Mouse (Mus musculus) limb, embryonic 11.5 days (tissue): ENCODE measurements around the gene Mtmr14. TPM values are rescaled to one million over a fixed set of nuclear protein-coding genes. Genes with fewer than 3 reads are reported as not detected.

Experiments used
- ATAC-seq: fragments of 200-750 bp; cut with Nextera tagmentation; 2 replicates; pipeline ENCODE4 v1.8.0; 2017; ENCODE audit warnings: low read depth; ENCODE audit not compliant: insufficient number of reproducible peaks, low FRiP score, low TSS enrichment
- DNase-seq: peaks from one replicate; pipeline ENCODE4 v3.0.0-alpha.2; 2015; ENCODE audit warnings: low spot score
- H3K27ac ChIP-seq: fragments of 300-500 bp; sonication (generic); replicated peaks from 2 replicates; pipeline ENCODE4 v1.5.1; 2014; ENCODE audit warnings: low read depth, mild to moderate bottlenecking, low read length
- H3K27me3 ChIP-seq: fragments of 300-500 bp; sonication (generic); 2 replicates; pipeline ENCODE4 v1.6.1; 2014; ENCODE audit warnings: mild to moderate bottlenecking, low read length, mixed read lengths; ENCODE audit not compliant: control insufficient read depth, insufficient read depth
- H3K36me3 ChIP-seq: fragments of 300-500 bp; sonication (generic); 2 replicates; pipeline ENCODE4 v1.6.1; 2014; ENCODE audit warnings: mild to moderate bottlenecking, low read length, moderate library complexity, mixed read lengths; ENCODE audit not compliant: control insufficient read depth, insufficient read depth
- H3K4me1 ChIP-seq: fragments of 300-500 bp; sonication (generic); 2 replicates; pipeline ENCODE4 v1.6.1; 2014; ENCODE audit warnings: low read length, mixed read lengths; ENCODE audit not compliant: control insufficient read depth, insufficient read depth
- H3K4me2 ChIP-seq: fragments of 300-500 bp; sonication (generic); 2 replicates; pipeline ENCODE4 v1.6.1; 2014; ENCODE audit warnings: low read depth, mild to moderate bottlenecking, moderate library complexity; ENCODE audit not compliant: severe bottlenecking
- H3K4me3 ChIP-seq: fragments of 300-500 bp; sonication (generic); 2 replicates; pipeline ENCODE4 v1.5.1; 2014; ENCODE audit warnings: low read depth, low read length
- H3K9ac ChIP-seq: fragments of 300-500 bp; sonication (generic); 2 replicates; pipeline ENCODE4 v1.6.1; 2014; ENCODE audit warnings: mild to moderate bottlenecking, low read length
- H3K9me3 ChIP-seq: fragments of 300-500 bp; sonication (generic); 2 replicates; pipeline ENCODE4 v1.6.1; 2016; ENCODE audit warnings: low read length; ENCODE audit not compliant: control insufficient read depth
- WGBS: fragments of 180-500 bp; shearing (Covaris S2); extraction: QIAGEN DNeasy Blood & Tissue Kit; methylation state at CpG from one replicate; pipeline ENCODE4 v1.1.7; 2014; 5-methylcytosine and 5-hydroxymethylcytosine counted together
- polyA plus RNA-seq: library from polyadenylated mRNA; unstranded; fragments of >200 nt; fragmentation: Nextera tagmentation; extraction: Ambion mirVana; gene quantifications from 2 replicates; pipeline ENCODE4 v1.2.1, GENCODE M21; 2014

Mtmr14 gene
- polyA plus RNA-seq, 1 experiment from 2014 or later: 47.2 TPM

DNA sequence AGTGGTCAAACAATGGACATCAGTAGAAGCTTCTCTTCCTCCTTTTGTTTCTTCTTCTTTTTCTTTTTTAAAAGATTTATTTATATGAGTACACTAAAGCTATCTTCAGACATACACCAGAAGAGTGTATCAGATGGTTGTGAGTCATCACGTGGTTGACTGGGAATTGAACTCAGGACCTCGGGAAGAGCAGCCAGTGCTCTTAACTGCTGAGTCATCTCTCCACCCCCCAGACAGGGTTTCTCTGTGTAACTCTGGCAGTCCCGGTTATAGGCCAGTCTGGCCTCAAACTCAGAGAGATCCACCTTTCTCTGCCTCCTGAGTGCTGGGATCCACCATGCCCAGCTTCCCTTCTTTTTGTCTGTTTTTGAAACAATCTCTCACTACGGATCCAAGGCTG, 59.0 kb downstream of the Mtmr14 start:
- Histone ChIP-seq H3K27ac (no peak overlapping the region), H3K4me2 (no peak overlapping the region), H3K4me1 (no peaks in the 10 kb centered on the region), H3K9me3 (no peaks in the 10 kb centered on the region), H3K4me3 (no peak overlapping the region), H3K27me3 (no peaks in the 10 kb centered on the region), H3K9ac (no peak overlapping the region), H3K36me3 (no peaks in the 10 kb centered on the region)
- 74% methylated on average over 4 of the region's 4 CpGs for WGBS
- DNase-seq (no peak), ATAC-seq (no peak)

DNA sequence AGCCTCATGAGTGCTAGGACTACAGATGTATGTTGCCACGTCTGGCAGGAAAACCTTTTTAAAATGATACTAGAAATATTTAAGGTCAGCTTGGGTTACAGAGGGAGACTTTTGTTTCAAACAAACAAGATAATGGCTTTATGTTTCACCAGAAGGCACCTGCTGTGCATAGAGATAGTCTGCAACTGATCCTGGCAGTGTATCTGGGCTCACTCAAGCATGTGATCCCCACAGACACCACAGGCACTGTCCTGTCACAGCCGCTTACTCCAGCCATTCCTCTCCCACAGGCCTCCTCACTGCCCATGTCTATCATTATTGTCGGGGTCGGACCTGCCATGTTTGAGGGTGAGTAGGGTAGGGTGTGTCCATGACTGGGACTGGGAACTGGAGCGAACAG, 63.7 kb downstream of the Mtmr14 start:
- Histone ChIP-seq H3K27ac (no peak overlapping the region), H3K36me3 (no peaks in the 10 kb centered on the region), H3K4me2 (no peak overlapping the region), H3K9me3 (no peaks in the 10 kb centered on the region), H3K4me1 (peaks cover 3% of the 10 kb centered on the region; the same call in 1 of the 2 replicates), H3K27me3 (no peaks in the 10 kb centered on the region), H3K9ac (no peak overlapping the region), H3K4me3 (no peak overlapping the region)
- DNase-seq: no peak
- WGBS: 85% methylated on average over 5 of the region's 5 CpGs
- no peak for ATAC-seq

DNA sequence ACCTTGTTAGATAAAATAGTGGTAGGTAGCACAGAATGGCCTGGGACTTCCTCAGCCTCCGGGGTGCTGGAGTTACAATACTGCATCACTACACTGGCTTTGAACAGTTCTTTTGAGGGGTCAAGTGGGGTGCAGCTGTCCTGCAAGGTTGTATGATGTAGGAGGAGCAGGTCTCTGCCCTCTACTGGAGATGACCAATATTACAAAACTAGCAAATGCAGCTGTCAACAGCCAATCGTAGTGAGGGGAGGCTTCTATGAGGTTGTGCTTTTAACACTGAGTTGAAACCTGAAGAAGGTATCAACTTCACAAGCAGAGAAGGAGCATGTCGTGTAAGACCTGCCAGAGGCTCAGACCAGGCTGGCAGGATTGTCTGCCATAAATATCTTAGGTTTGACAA, 64.6 kb downstream of the Mtmr14 start:
- H3K4me3 ChIP-seq: no peak overlapping the region
- no peaks in the 10 kb centered on the region for H3K27me3 ChIP-seq
- DNase-seq (peak; percentile 33), ATAC-seq (no peak)
- no peaks in the 10 kb centered on the region for H3K9me3 ChIP-seq
- H3K4me2 ChIP-seq: no peak overlapping the region
- WGBS: 34% methylated on average over 3 of the region's 3 CpGs
- no peak overlapping the region for H3K27ac ChIP-seq
- no peaks in the 10 kb centered on the region for H3K36me3 ChIP-seq
- peaks cover 3% of the 10 kb centered on the region; the same call in 1 of the 2 replicates for H3K4me1 ChIP-seq
- no peak overlapping the region for H3K9ac ChIP-seq

DNA sequence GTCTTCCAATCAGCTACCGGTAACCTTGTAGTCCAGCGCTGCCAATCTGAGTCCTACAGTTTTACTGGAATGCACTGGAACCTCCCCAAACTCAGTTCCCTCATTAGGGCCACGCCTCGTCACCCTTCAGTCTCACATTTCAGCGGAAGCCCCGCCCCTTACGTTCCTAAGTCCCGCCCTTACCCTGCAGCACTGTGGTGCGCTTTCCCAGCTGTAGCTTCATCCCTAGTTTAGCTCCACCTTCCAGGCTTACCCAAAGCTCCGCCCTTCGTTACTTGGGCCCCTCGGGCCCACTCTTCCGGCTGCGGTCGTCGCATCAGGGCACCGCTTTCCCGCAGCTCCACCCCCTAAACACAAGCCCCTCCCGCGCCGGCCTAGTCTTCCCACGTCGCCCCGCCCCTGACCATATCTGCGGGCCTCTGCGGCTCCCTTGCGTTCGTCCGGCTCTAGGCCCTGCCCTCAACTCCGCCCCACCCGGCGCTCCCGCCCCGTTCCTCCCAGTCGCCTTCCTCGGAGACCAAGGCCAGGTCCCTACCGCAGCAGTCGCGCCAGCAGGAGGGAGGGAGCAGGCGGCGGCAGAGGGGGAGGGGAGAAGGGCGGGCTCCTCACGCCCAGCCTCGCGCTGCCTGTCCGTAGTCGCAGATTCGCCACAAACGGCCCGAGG, 68.8 kb downstream of the Mtmr14 start:
- peak; percentile 99 for DNase-seq
- peak overlapping the region; percentile 82 for H3K4me2 ChIP-seq
- WGBS: under 1% methylated on average over 50 of the region's 50 CpGs

DNA sequence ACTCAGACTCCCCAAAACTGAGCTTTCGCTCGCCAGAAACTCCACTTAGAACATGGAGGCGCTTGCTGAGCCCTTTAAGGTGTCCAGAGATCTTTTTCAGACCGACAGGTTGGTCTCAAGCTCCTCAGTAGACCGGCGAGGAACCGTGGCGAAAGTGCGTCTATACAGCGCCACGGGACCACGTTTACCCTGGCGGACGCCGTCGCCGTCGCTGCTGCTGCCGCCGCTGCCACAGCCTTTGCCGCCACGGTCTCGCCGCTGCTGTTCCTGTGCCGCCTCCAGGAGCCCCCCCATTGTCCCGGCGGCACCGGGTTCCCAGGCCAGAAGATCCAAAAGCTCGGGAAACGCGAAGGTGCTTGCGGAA, 69.3 kb downstream of the Mtmr14 start, which contains the start of gene Brpf1:
Gene Brpf1 (plus strand): TSS at position 152 of the 364 bp plus-strand sequence.
- H3K4me2 ChIP-seq: peak within 1 kb of the TSS; percentile 82
- H3K9me3 ChIP-seq: no peaks in the 10 kb centered on the region
- peaks cover 11% of the 10 kb centered on the region; the same call in 1 of the 2 replicates for H3K4me1 ChIP-seq
- H3K36me3 ChIP-seq: no peaks in the 10 kb centered on the region; the same call in 1 of the 2 replicates
- ATAC-seq: peak; percentile 42; the same call in 1 of the 2 replicates
- H3K9ac ChIP-seq: peak within 1 kb of the TSS; percentile 83
- H3K27ac ChIP-seq: peak within 1 kb of the TSS; percentile 86
- under 1% methylated on average over 32 of the region's 32 CpGs for WGBS
- peak within 1 kb of the TSS; percentile 93 for H3K4me3 ChIP-seq
- no peaks in the 10 kb centered on the region for H3K27me3 ChIP-seq
- no peak for DNase-seq

More for the DNA sequence above, 68.8 kb downstream of the Mtmr14 start:
- Histone ChIP-seq H3K4me1 (peaks cover 11% of the 10 kb centered on the region; the same call in 1 of the 2 replicates), H3K36me3 (no peaks in the 10 kb centered on the region; the same call in 1 of the 2 replicates), H3K4me3 (peak overlapping the region; percentile 93), H3K9me3 (no peaks in the 10 kb centered on the region), H3K27me3 (no peaks in the 10 kb centered on the region), H3K27ac (peak overlapping the region; percentile 86), H3K9ac (peak overlapping the region; percentile 83)
- peak; percentile 98 for ATAC-seq

DNA sequence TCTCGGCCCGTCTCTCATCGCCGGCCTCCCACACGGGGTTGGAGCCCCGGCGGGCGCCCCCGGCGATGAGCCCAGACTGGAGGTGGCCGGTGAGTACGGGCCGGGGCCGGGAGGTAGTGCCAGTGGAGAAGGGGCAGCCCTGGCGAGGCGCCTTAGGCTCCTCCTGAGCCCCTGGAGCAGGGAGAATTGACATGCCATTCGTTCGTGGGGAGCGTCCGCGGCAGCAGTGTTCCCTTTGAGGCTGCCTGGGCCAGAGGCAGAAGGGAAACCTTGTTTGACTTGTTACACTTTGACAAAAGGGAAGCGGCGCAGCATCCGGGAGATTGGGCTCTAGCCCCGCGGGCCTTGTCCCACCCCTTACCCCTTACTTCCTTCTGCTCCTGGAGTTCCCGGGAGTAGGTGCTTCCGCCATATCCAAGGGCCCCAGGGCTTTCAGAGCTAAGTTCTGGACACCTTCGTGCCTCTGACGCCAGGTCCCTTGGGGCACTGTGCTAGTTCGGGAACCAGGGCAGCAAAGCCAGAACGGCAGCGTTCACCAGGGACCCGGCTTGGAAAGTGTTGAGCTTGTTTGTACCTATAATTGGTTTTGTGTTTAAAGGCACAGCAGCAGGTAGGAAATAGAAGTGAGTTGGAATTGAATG, 70.0 kb downstream of the Mtmr14 start:
- ATAC-seq (no peak), DNase-seq (peak; percentile 50)
- H3K4me1 ChIP-seq: peaks cover 11% of the 10 kb centered on the region; the same call in 1 of the 2 replicates
- H3K27me3 ChIP-seq: no peaks in the 10 kb centered on the region
- under 1% methylated on average over 32 of the region's 34 CpGs for WGBS
- H3K4me3 ChIP-seq: peak overlapping the region; percentile 93
- no peaks in the 10 kb centered on the region for H3K9me3 ChIP-seq
- H3K27ac ChIP-seq: peak overlapping the region; percentile 86
- H3K36me3 ChIP-seq: peaks cover under 1% of the 10 kb centered on the region; the same call in 1 of the 2 replicates
- peak overlapping the region; percentile 82 for H3K4me2 ChIP-seq
- H3K9ac ChIP-seq: peak overlapping the region; percentile 83

DNA sequence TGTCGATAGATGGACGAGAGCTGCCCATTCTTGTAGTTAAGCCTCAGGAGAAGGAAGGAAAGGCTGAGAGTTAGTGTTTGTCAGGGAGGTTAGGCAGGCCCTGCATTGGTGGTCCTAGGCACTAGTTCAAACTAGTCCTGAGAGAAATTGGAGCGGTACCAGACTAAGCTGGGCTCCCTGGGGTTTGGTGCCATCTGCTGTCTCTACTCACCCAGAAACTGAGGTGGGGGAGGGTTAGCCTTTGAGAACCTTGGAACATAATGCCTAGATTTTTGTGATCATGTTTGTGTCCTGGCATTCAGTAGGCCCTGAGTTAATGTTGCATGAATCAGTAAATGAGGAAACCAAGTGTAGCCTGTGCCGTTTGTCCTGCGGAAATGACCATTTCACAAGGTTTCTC, 70.5 kb downstream of the Mtmr14 start:
- Histone ChIP-seq H3K27me3 (no peaks in the 10 kb centered on the region), H3K9ac (peak overlapping the region; percentile 83), H3K4me2 (peak overlapping the region; percentile 82), H3K9me3 (no peaks in the 10 kb centered on the region), H3K4me1 (peaks cover 11% of the 10 kb centered on the region; the same call in 1 of the 2 replicates), H3K27ac (no peak overlapping the region), H3K4me3 (peak overlapping the region; percentile 93), H3K36me3 (peaks cover 3% of the 10 kb centered on the region)
- WGBS: 32% methylated on average over 5 of the region's 5 CpGs
- DNase-seq (no peak), ATAC-seq (no peak)

DNA sequence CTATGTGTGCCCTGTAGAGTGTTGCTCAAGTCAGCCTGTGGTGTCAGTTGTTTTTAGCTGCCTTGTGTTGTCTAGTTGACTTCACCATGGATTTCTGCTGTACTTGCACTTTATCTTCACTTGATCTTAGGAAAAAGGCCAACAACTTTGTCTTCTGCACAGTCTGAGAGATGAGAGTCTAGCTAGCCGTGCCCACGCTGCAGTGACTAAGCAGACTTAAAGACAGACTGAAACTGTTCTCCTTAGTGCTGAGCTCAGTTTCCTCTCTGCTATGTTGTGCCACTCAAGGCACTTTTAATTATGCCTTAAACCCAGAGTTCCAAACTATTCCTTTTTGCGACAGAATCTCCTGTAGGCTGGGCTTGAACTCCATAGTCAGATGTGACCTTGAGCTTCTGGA, 78.3 kb downstream of the Mtmr14 start:
- Histone ChIP-seq H3K4me3 (no peak overlapping the region), H3K36me3 (peaks cover 46% of the 10 kb centered on the region), H3K9me3 (no peaks in the 10 kb centered on the region), H3K9ac (no peak overlapping the region), H3K27me3 (no peaks in the 10 kb centered on the region), H3K4me2 (no peak overlapping the region), H3K4me1 (no peaks in the 10 kb centered on the region), H3K27ac (no peak overlapping the region)
- 93% methylated on average over 3 of the region's 3 CpGs for WGBS
- ATAC-seq: no peak
- no peak for DNase-seq
